Mouse (Mus musculus) heart, embryonic 14.5 days (tissue): ENCODE measurements around the gene Kcnip4. TPM values are rescaled to one million over a fixed set of nuclear protein-coding genes. Genes with fewer than 3 reads are reported as not detected.

Experiments
- ATAC-seq: fragments of 200-750 bp; cut with Nextera tagmentation; 2 replicates; pipeline ENCODE4 v1.8.0; 2017; ENCODE audit warnings: low read depth, moderate TSS enrichment; ENCODE audit not compliant: insufficient number of reproducible peaks, insufficient read depth, low FRiP score
- H3K27ac ChIP-seq, 2 experiments: fragments of 200-500 bp in 1 of 2; fragments of 300-500 bp in 1 of 2; sonication (generic) in 1 of 2; replicated peaks in 1 of 2; 2 replicates each; pipeline ENCODE4 v1.5.1; 2012 to 2014; ENCODE audit warnings: low read depth in 2 of 2, low read length in 2 of 2, control low read depth in 1 of 2, mild to moderate bottlenecking in 1 of 2, mixed read lengths in 1 of 2; ENCODE audit not compliant: control insufficient read depth in 1 of 2, insufficient read depth in 1 of 2
- H3K27me3 ChIP-seq: fragments of 300-500 bp; sonication (generic); 2 replicates; pipeline ENCODE4 v1.6.1; 2014; ENCODE audit warnings: mild to moderate bottlenecking, low read length, control low read depth; ENCODE audit not compliant: control insufficient read depth, insufficient read depth
- H3K36me3 ChIP-seq: fragments of 300-500 bp; sonication (generic); 2 replicates; pipeline ENCODE4 v1.6.1; 2014; ENCODE audit warnings: mild to moderate bottlenecking, control low read depth, low read length, mixed read lengths; ENCODE audit not compliant: control insufficient read depth, insufficient read depth
- H3K4me1 ChIP-seq, 2 experiments: fragments of 200-500 bp in 1 of 2; fragments of 300-500 bp in 1 of 2; sonication (generic) in 1 of 2; 2 replicates each; pipeline ENCODE4 v1.6.1; 2012 to 2014; ENCODE audit warnings: low read length in 2 of 2, control low read depth in 1 of 2, mixed read lengths in 1 of 2; ENCODE audit not compliant: control insufficient read depth in 2 of 2, insufficient read depth in 2 of 2
- H3K4me2 ChIP-seq: fragments of 300-500 bp; sonication (generic); 2 replicates; pipeline ENCODE4 v1.6.1; 2014; ENCODE audit warnings: mild to moderate bottlenecking, low read length
- H3K4me3 ChIP-seq, 2 experiments: fragments of 200-500 bp in 1 of 2; fragments of 300-500 bp in 1 of 2; sonication (generic) in 1 of 2; 2 replicates each; pipeline ENCODE4 v1.5.1; 2012 to 2014; ENCODE audit warnings: low read length in 2 of 2, mild to moderate bottlenecking in 2 of 2, control low read depth in 1 of 2, low read depth in 1 of 2, moderate library complexity in 1 of 2; ENCODE audit not compliant: control insufficient read depth in 1 of 2, insufficient read depth in 1 of 2
- H3K9ac ChIP-seq: fragments of 300-500 bp; sonication (generic); 2 replicates; pipeline ENCODE4 v1.6.1; 2014; ENCODE audit warnings: mild to moderate bottlenecking, low read length
- H3K9me3 ChIP-seq: fragments of 300-500 bp; sonication (generic); 2 replicates; pipeline ENCODE4 v1.6.1; 2016; ENCODE audit warnings: low read length, control low read depth; ENCODE audit not compliant: control insufficient read depth
- WGBS: fragments of 180-500 bp; shearing (Covaris S2); extraction: QIAGEN DNeasy Blood & Tissue Kit; methylation state at CpG from one replicate; pipeline ENCODE4 v1.1.7; 2014; 5-methylcytosine and 5-hydroxymethylcytosine counted together
- polyA plus RNA-seq: library from polyadenylated mRNA; unstranded; fragments of >200 nt; fragmentation: Nextera tagmentation; extraction: Ambion mirVana; gene quantifications from 2 replicates; pipeline ENCODE4 v1.2.1, GENCODE M21; 2014

The Kcnip4 gene
- polyA plus RNA-seq, 1 experiment from 2014 or later, result 1.2 TPM

GRCm38 (mm10) chr5:48502442-48502841, 1022.3 kb downstream of the Kcnip4 start:
- no peak overlapping the region for H3K4me2 ChIP-seq
- H3K4me1 ChIP-seq, result no peaks in the 10 kb centered on the region
- H3K9ac ChIP-seq, result no peak overlapping the region
- H3K4me3 ChIP-seq, result no peak overlapping the region
- no peak for ATAC-seq
- no peaks in the 10 kb centered on the region for H3K9me3 ChIP-seq
- no peaks in the 10 kb centered on the region for H3K27me3 ChIP-seq
- H3K27ac ChIP-seq, result no peak overlapping the region
- no peaks in the 10 kb centered on the region for H3K36me3 ChIP-seq

- H3K4me2 ChIP-seq, result no peak overlapping the region
- H3K36me3 ChIP-seq, result no peaks in the 10 kb centered on the region
- no peaks in the 10 kb centered on the region for H3K9me3 ChIP-seq
- H3K4me1 ChIP-seq, result no peaks in the 10 kb centered on the region
- ATAC-seq, result no peak
- no peak overlapping the region for H3K27ac ChIP-seq
- 31% methylated on average over 5 of the region's 5 CpGs for WGBS
- H3K27me3 ChIP-seq, result no peaks in the 10 kb centered on the region
- H3K9ac ChIP-seq, result no peak overlapping the region
- no peak overlapping the region for H3K4me3 ChIP-seq
These were observed 1024.5 kb downstream of the Kcnip4 start for GRCm38 (mm10) chr5:48500204-48500603.

- Histone ChIP-seq H3K36me3 (no peaks in the 10 kb centered on the region), H3K9ac (no peak overlapping the region), H3K27ac (no peak overlapping the region), H3K27me3 (no peaks in the 10 kb centered on the region), H3K9me3 (0 out of 2 replicates have a peak, but pooled peaks cover 3% of the 10 kb centered on the region), H3K4me3 (no peak overlapping the region), H3K4me1 (no peaks in the 10 kb centered on the region), H3K4me2 (no peak overlapping the region)
- WGBS, result 64% methylated on average over 3 of the region's 3 CpGs
- ATAC-seq, result no peak
These were observed 1033.7 kb downstream of the Kcnip4 start for GRCm38 (mm10) chr5:48490864-48491477.

- Histone ChIP-seq H3K4me2 (no peak overlapping the region), H3K27ac (no peak overlapping the region), H3K27me3 (no peaks in the 10 kb centered on the region), H3K4me3 (no peak overlapping the region), H3K9me3 (0 out of 2 replicates have a peak, but pooled peaks cover 3% of the 10 kb centered on the region), H3K9ac (no peak overlapping the region), H3K36me3 (no peaks in the 10 kb centered on the region), H3K4me1 (no peaks in the 10 kb centered on the region)
- WGBS, result 46% methylated on average over 5 of the region's 5 CpGs
- no peak for ATAC-seq
These were observed 1035.0 kb downstream of the Kcnip4 start for GRCm38 (mm10) chr5:48489549-48490288.

GRCm38 (mm10) chr5:48483112-48483511, 1041.6 kb downstream of the Kcnip4 start:
- H3K4me1 ChIP-seq, result no peaks in the 10 kb centered on the region
- no peak for ATAC-seq
- 75% methylated on average over 2 of the region's 2 CpGs for WGBS

GRCm38 (mm10) chr5:48460221-48460620, 1064.5 kb downstream of the Kcnip4 start:
- no peaks in the 10 kb centered on the region for H3K9me3 ChIP-seq
- H3K27ac ChIP-seq, result no peak overlapping the region
- H3K27me3 ChIP-seq, result no peaks in the 10 kb centered on the region
- H3K9ac ChIP-seq, result no peak overlapping the region
- no peak overlapping the region for H3K4me3 ChIP-seq
- H3K36me3 ChIP-seq, result no peaks in the 10 kb centered on the region
- no peak for ATAC-seq
- no peak overlapping the region for H3K4me2 ChIP-seq
- no peaks in the 10 kb centered on the region for H3K4me1 ChIP-seq
- 47% methylated on average over 2 of the region's 2 CpGs for WGBS

More at GRCm38 (mm10) chr5:48483112-48483511, 1041.6 kb downstream of the Kcnip4 start:
- Histone ChIP-seq H3K36me3 (no peaks in the 10 kb centered on the region), H3K9ac (no peak overlapping the region), H3K27me3 (no peaks in the 10 kb centered on the region), H3K4me3 (no peak overlapping the region), H3K9me3 (0 out of 2 replicates have a peak, but pooled peaks cover 3% of the 10 kb centered on the region), H3K4me2 (no peak overlapping the region), H3K27ac (no peak overlapping the region)

- no peak overlapping the region for H3K4me3 ChIP-seq
- H3K27me3 ChIP-seq, result no peaks in the 10 kb centered on the region
- H3K9me3 ChIP-seq, result no peaks in the 10 kb centered on the region
- WGBS, result 70% methylated on average over 1 of the region's 1 CpGs
- H3K4me2 ChIP-seq, result no peak overlapping the region
- ATAC-seq, result no peak
- H3K9ac ChIP-seq, result no peak overlapping the region
- H3K36me3 ChIP-seq, result no peaks in the 10 kb centered on the region
- H3K4me1 ChIP-seq, result no peaks in the 10 kb centered on the region
- no peak overlapping the region for H3K27ac ChIP-seq
These were observed 1075.8 kb downstream of the Kcnip4 start for GRCm38 (mm10) chr5:48448888-48449287.
